Mouse (Mus musculus) CH12.LX (cell line): ENCODE results near the gene Foxred1. TPM values are rescaled to one million over a fixed set of nuclear protein-coding genes. Genes with fewer than 3 reads are reported as not detected.

Source experiments
- DNase-seq: peaks from one replicate; pipeline ENCODE4 v3.0.0-alpha.2; 2013; ENCODE audit errors: extremely low read depth
- H3K27ac ChIP-seq: 2 replicates; pipeline ENCODE4 v1.5.1; 2012; ENCODE audit warnings: low read depth, mild to moderate bottlenecking, control low read depth, moderate library complexity; ENCODE audit not compliant: insufficient read depth
- H3K27me3 ChIP-seq: replicated peaks from 2 replicates; pipeline ENCODE3; 2012; ENCODE audit warnings: inconsistent platforms
- H3K36me3 ChIP-seq, 2 experiments: replicated peaks in 1 of 2; 2 replicates each; pipeline versions ENCODE3 to v1.6.1; 2012; ENCODE audit warnings: inconsistent platforms in 1 of 2, low read length in 1 of 2, mild to moderate bottlenecking in 1 of 2, mixed read lengths in 1 of 2, moderate library complexity in 1 of 2; ENCODE audit not compliant: control insufficient read depth in 1 of 2, insufficient read depth in 1 of 2
- H3K4me1 ChIP-seq, 2 experiments: 2 replicates each; pipeline ENCODE4 v1.6.1; 2012; ENCODE audit warnings: inconsistent platforms in 1 of 2, moderate library complexity in 1 of 2; ENCODE audit not compliant: insufficient read depth in 2 of 2, control insufficient read depth in 1 of 2
- H3K4me2 ChIP-seq: 2 replicates; pipeline ENCODE4 v1.6.1; 2012; ENCODE audit warnings: low read depth, mild to moderate bottlenecking, control low read depth; ENCODE audit not compliant: poor library complexity, insufficient read depth, severe bottlenecking
- H3K4me3 ChIP-seq, 3 experiments: fragments of 150-350 bp in 1 of 3; sonication (generic) in 1 of 3; replicated peaks in 1 of 3; 2 replicates each; pipeline versions ENCODE3 to v1.5.1; 2011 to 2012; ENCODE audit warnings: low read depth in 2 of 3, low read length in 2 of 3, mild to moderate bottlenecking in 2 of 3, moderate library complexity in 2 of 3, control low read depth in 1 of 3, improper control_type of control experiment in 1 of 3, inconsistent platforms in 1 of 3, mixed read lengths in 1 of 3; ENCODE audit not compliant: poor library complexity in 1 of 3
- H3K79me2 ChIP-seq: replicated peaks from 2 replicates; pipeline ENCODE4 v1.6.1; 2012; ENCODE audit warnings: mild to moderate bottlenecking, moderate library complexity; ENCODE audit not compliant: control insufficient read depth, poor library complexity, insufficient read depth, severe bottlenecking; ENCODE audit errors: extremely low read depth
- H3K9ac ChIP-seq: 2 replicates; pipeline ENCODE4 v1.6.1; 2012; ENCODE audit warnings: low read depth, mild to moderate bottlenecking, control low read depth, moderate library complexity; ENCODE audit not compliant: insufficient read depth
- H3K9me3 ChIP-seq: replicated peaks from 2 replicates; pipeline ENCODE3; 2012; ENCODE audit warnings: low read length, inconsistent platforms, mixed read lengths
- BHLHE40 ChIP-seq: IDR thresholded peaks from 2 replicates; pipeline ENCODE4 v1.6.1; 2011; ENCODE audit warnings: mild to moderate bottlenecking, low read depth, low read length, improper control_type of control experiment
- CHD1 ChIP-seq: IDR thresholded peaks from 2 replicates; pipeline ENCODE4 v1.6.1; 2012; ENCODE audit warnings: low read depth, low read length, improper control_type of control experiment, inconsistent platforms
- CHD2 ChIP-seq: IDR thresholded peaks from 2 replicates; pipeline ENCODE4 v1.6.1; 2011; ENCODE audit warnings: low read length, improper control_type of control experiment
- CTCF ChIP-seq, 2 experiments: IDR thresholded peaks in 1 of 2; conservative IDR thresholded peaks in 1 of 2; 2 replicates each; pipeline ENCODE4 v1.5.1; 2011 to 2012; ENCODE audit warnings: low read depth in 2 of 2, low read length in 2 of 2, improper control_type of control experiment in 1 of 2, inconsistent platforms in 1 of 2, mild to moderate bottlenecking in 1 of 2, moderate library complexity in 1 of 2
- E2F4 ChIP-seq: IDR thresholded peaks from 2 replicates; pipeline ENCODE4 v1.6.1; 2011; ENCODE audit warnings: low read depth, low read length, improper control_type of control experiment; ENCODE audit not compliant: insufficient replicate concordance
- ELF1 ChIP-seq: IDR thresholded peaks from 2 replicates; pipeline ENCODE4 v1.6.1; 2014; ENCODE audit warnings: low read depth, mild to moderate bottlenecking, inconsistent platforms, low read length, improper control_type of control experiment
- EP300 ChIP-seq: IDR thresholded peaks from 2 replicates; pipeline ENCODE4 v1.6.1; 2011; ENCODE audit warnings: low read length, improper control_type of control experiment
- ETS1 ChIP-seq: conservative IDR thresholded peaks from 2 replicates; pipeline ENCODE4 v1.6.1; 2012; ENCODE audit warnings: low read depth, mild to moderate bottlenecking, inconsistent platforms, low read length, improper control_type of control experiment, moderate library complexity
- GABPA ChIP-seq: IDR thresholded peaks from 2 replicates; pipeline ENCODE4 v1.6.1; 2012; ENCODE audit warnings: low read depth, low read length, improper control_type of control experiment, inconsistent platforms; ENCODE audit not compliant: insufficient replicate concordance
- HCFC1 ChIP-seq: IDR thresholded peaks from 2 replicates; pipeline ENCODE4 v1.6.1; 2012; ENCODE audit warnings: low read depth, mild to moderate bottlenecking, inconsistent platforms, low read length, improper control_type of control experiment
- IRF4 ChIP-seq: IDR thresholded peaks from 2 replicates; pipeline ENCODE4 v1.6.1; 2014; ENCODE audit warnings: low read depth, mild to moderate bottlenecking, inconsistent platforms, low read length, improper control_type of control experiment
- JUN ChIP-seq: IDR thresholded peaks from 2 replicates; pipeline ENCODE4 v1.6.1; 2011; ENCODE audit warnings: low read depth, mild to moderate bottlenecking, low read length, improper control_type of control experiment, moderate library complexity; ENCODE audit not compliant: insufficient read depth
- JUND ChIP-seq: conservative IDR thresholded peaks from 2 replicates; pipeline ENCODE4 v1.6.1; 2011; ENCODE audit warnings: low read depth, low read length, improper control_type of control experiment
- KAT2A ChIP-seq: IDR thresholded peaks from 2 replicates; pipeline ENCODE4 v1.6.1; 2012; ENCODE audit warnings: low read length, improper control_type of control experiment, inconsistent platforms; ENCODE audit not compliant: insufficient replicate concordance
- MAFK ChIP-seq: IDR thresholded peaks from 2 replicates; pipeline ENCODE4 v1.6.1; 2011; ENCODE audit warnings: low read length, improper control_type of control experiment; ENCODE audit not compliant: insufficient replicate concordance
- MAX ChIP-seq: IDR thresholded peaks from 2 replicates; pipeline ENCODE4 v1.6.1; 2011; ENCODE audit warnings: low read length, improper control_type of control experiment
- MAZ ChIP-seq: IDR thresholded peaks from 2 replicates; pipeline ENCODE4 v1.6.1; 2012; ENCODE audit warnings: low read depth, mild to moderate bottlenecking, inconsistent platforms, low read length, improper control_type of control experiment, moderate library complexity
- MEF2A ChIP-seq: IDR thresholded peaks from 2 replicates; pipeline ENCODE4 v1.6.1; 2014; ENCODE audit warnings: low read depth, mild to moderate bottlenecking, inconsistent platforms, low read length, improper control_type of control experiment, borderline replicate concordance
- MXI1 ChIP-seq: IDR thresholded peaks from 2 replicates; pipeline ENCODE4 v1.6.1; 2011; ENCODE audit warnings: mild to moderate bottlenecking, low read depth, low read length, improper control_type of control experiment
- MYC ChIP-seq: IDR thresholded peaks from 2 replicates; pipeline ENCODE4 v1.6.1; 2011; ENCODE audit warnings: low read depth, mild to moderate bottlenecking, improper control_type of control experiment, low read length
- NELFE ChIP-seq: IDR thresholded peaks from 2 replicates; pipeline ENCODE4 v1.6.1; 2011; ENCODE audit warnings: low read depth, low read length, improper control_type of control experiment
- NRF1 ChIP-seq: IDR thresholded peaks from 2 replicates; pipeline ENCODE4 v1.6.1; 2014; ENCODE audit warnings: low read depth, mild to moderate bottlenecking, inconsistent platforms, low read length, improper control_type of control experiment, moderate library complexity
- PAX5 ChIP-seq: IDR thresholded peaks from 2 replicates; pipeline ENCODE4 v1.6.1; 2012; ENCODE audit warnings: low read length, inconsistent platforms, mixed read lengths
- POLR2A ChIP-seq: IDR thresholded peaks from 2 replicates; pipeline ENCODE4 v1.6.1; 2011; ENCODE audit warnings: low read depth, mild to moderate bottlenecking, improper control_type of control experiment, low read length
- POLR2AphosphoS2 ChIP-seq: IDR thresholded peaks from 2 replicates; pipeline ENCODE4 v1.6.1; 2011; ENCODE audit warnings: low read depth, low read length, improper control_type of control experiment
- RCOR1 ChIP-seq: conservative IDR thresholded peaks from 2 replicates; pipeline ENCODE4 v1.6.1; 2012; ENCODE audit warnings: low read depth, mild to moderate bottlenecking, inconsistent platforms, low read length, improper control_type of control experiment
- SIN3A ChIP-seq: IDR thresholded peaks from 2 replicates; pipeline ENCODE4 v1.6.1; 2012; ENCODE audit warnings: low read length, improper control_type of control experiment, inconsistent platforms
- SMC3 ChIP-seq: IDR thresholded peaks from 2 replicates; pipeline ENCODE4 v1.6.1; 2011; ENCODE audit warnings: low read depth, low read length, improper control_type of control experiment
- TBP ChIP-seq: conservative IDR thresholded peaks from 2 replicates; pipeline ENCODE4 v1.6.1; 2011; ENCODE audit warnings: low read depth, low read length, improper control_type of control experiment
- TCF12 ChIP-seq: IDR thresholded peaks from 2 replicates; pipeline ENCODE4 v1.6.1; 2014; ENCODE audit warnings: low read depth, mild to moderate bottlenecking, inconsistent platforms, low read length, improper control_type of control experiment
- UBTF ChIP-seq: IDR thresholded peaks from 2 replicates; pipeline ENCODE4 v1.6.1; 2012; ENCODE audit warnings: low read depth, mild to moderate bottlenecking, inconsistent platforms, low read length, improper control_type of control experiment, moderate library complexity
- USF1 ChIP-seq: IDR thresholded peaks from 2 replicates; pipeline ENCODE4 v1.6.1; 2014; ENCODE audit warnings: low read depth, mild to moderate bottlenecking, inconsistent platforms, low read length, improper control_type of control experiment
- USF2 ChIP-seq: conservative IDR thresholded peaks from 2 replicates; pipeline ENCODE4 v1.6.1; 2011; ENCODE audit warnings: low read depth, low read length, improper control_type of control experiment
- ZC3H11A ChIP-seq: IDR thresholded peaks from 2 replicates; pipeline ENCODE4 v1.6.1; 2012; ENCODE audit warnings: low read depth, mild to moderate bottlenecking, inconsistent platforms, low read length, improper control_type of control experiment
- ZKSCAN1 ChIP-seq: IDR thresholded peaks from 2 replicates; pipeline ENCODE4 v1.6.1; 2012; ENCODE audit warnings: low read depth, inconsistent platforms, low read length, improper control_type of control experiment, borderline replicate concordance
- ZMIZ1 ChIP-seq: IDR thresholded peaks from 2 replicates; pipeline ENCODE4 v1.6.1; 2012; ENCODE audit warnings: low read depth, mild to moderate bottlenecking, inconsistent platforms, low read length, improper control_type of control experiment
- ZNF384 ChIP-seq: IDR thresholded peaks from 2 replicates; pipeline ENCODE4 v1.6.1; 2012; ENCODE audit warnings: low read depth, low read length, improper control_type of control experiment, inconsistent platforms
- dilution Hi-C: fragments of 300-500 bp; cut with MboI; formaldehyde crosslinking; loops from 2 replicates; pipeline ENCODE4 v1.14.3; 2020; ENCODE audit warnings: low sequenced_read_pairs; ENCODE audit not compliant: extremely low pct_unique_long_range_greater_than_20kb, extremely low pct_ligation_motif_present
- in situ Hi-C: fragments of 300-500 bp; cut with MboI; formaldehyde crosslinking; loops from 3 replicates; pipeline ENCODE4 v1.14.3; 2019; ENCODE audit warnings: low sequenced_read_pairs, low pct_ligation_motif_present, low pct_unique_long_range_greater_than_20kb, mixed read lengths
- polyA plus RNA-seq: library from polyadenylated mRNA; unstranded; fragments of >175 nt; gene quantifications from 2 replicates; pipeline ENCODE4 v1.2.1, GENCODE M21; 2012; ENCODE audit warnings: low read depth; ENCODE audit not compliant: insufficient read length
- total RNA-seq, 2 experiments: library from RNA; depleted of rRNA; stranded (reverse); fragments of 300-350 nt in 1 of 2; fragments of >200 nt in 1 of 2; gene quantifications; 2 replicates each; pipeline ENCODE4 v1.2.3; 2012 to 2014

The Foxred1 gene
- total RNA-seq (2012; rRNA removed) (31.1 and 40.3 TPM in 2 replicates), total RNA-seq (2014; rRNA removed) (69.1 and 70.0 TPM in 2 replicates), polyA plus RNA-seq (40.3 and 42.6 TPM in 2 replicates)

DNA sequence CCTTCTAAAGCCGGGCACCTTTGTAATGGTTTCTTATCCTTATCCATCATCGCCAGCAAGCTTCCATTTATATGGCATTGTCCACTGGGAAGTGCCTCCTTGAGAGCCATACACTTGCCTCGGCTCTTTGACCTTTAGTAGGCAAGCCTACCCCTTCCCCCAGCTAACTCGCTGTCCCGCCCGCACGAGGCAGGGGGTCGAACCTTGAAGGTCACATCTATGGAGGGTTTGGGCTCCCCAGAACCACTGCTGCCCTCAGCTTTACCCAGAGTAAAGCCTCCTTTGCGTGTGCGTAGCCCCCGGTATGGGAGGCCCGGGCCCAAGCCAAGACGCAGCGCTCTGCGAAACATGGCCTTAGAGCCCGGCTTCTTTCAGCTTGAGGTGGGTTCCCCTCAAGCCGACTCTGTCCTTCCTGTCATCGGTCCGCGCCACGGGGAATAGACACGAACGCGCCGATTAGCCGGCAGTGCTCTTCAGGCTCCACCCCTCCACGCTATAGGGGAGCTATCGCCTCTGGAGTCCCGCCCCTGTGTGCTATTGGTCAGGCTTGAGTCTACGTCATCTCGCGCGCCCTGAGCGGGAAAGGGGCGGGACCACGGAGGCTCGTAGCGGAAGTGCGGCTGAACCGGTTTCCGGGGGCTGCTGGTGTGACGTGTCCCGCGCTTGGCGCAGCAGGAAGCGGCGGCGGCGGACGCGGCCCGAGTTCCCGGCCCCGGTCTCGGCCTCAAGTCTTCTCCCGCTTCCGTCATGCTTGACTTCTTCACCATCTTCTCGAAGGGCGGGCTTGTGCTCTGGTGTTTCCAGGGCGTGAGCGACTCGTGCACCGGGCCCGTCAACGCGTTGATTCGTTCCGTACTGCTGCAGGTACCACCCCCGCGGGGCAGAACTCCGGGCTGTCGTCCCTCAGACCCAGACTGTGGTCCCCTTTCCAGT is at the start of gene Foxred1:
Gene Foxred1, minus strand, starts transcription at position 514 of the 933 bp plus-strand sequence.
- DNase-seq, result peak; percentile 99
- no peaks in the 10 kb centered on the region for H3K27me3 ChIP-seq
- H3K9me3 ChIP-seq, result peaks cover 8% of the 10 kb centered on the region
- peaks cover 5 to 24% of the 10 kb centered on the region in 2 experiments; a peak in 3 of 4 replicates for H3K4me1 ChIP-seq
- H3K9ac ChIP-seq, result peak within 1 kb of the TSS; percentile 97
- H3K4me3 ChIP-seq, result peak within 1 kb of the TSS; percentile 95 to 99 (median 96)
- H3K4me2 ChIP-seq, result peak within 1 kb of the TSS; percentile 93
- in situ Hi-C loops (no loop called here), dilution Hi-C loops (no loop called here)
- H3K79me2 ChIP-seq, result peaks cover 23% of the 10 kb centered on the region
- H3K27ac ChIP-seq, result peak within 1 kb of the TSS; percentile 54
- H3K36me3 ChIP-seq, result peaks cover 62 to 78% of the 10 kb centered on the region in 2 experiments
- TF ChIP-seq CHD1 (peak; percentile 76; the same call in 1 of the 2 replicates), UBTF (peak; percentile 37; the same call in 1 of the 2 replicates), SMC3 (no peak), KAT2A (peak; percentile 85), EP300 (no peak), USF2 (no peak), GABPA (peak; percentile 20; the same call in 1 of the 2 replicates), E2F4 (peak; percentile 94), RCOR1 (peak; percentile 54; the same call in 1 of the 2 replicates), ZKSCAN1 (no peak), ELF1 (peak; percentile 96), MEF2A (peak; percentile 59; the same call in 1 of the 2 replicates), IRF4 (peak; percentile 84), ETS1 (peak; percentile 48; the same call in 1 of the 2 replicates), HCFC1 (peak; percentile 94), TBP (peak; percentile 79; the same call in 1 of the 2 replicates), NELFE (peak; percentile 92), JUND (no peak), MAFK (no peak), JUN (no peak), BHLHE40 (peak; percentile 49; the same call in 1 of the 2 replicates), CHD2 (peak; percentile 96), POLR2AphosphoS2 (peak; percentile 90; the same call in 1 of the 2 replicates), POLR2A (peak; percentile 97), SIN3A (peak; percentile 63), MXI1 (peak; percentile 67), MAZ (peak; percentile 98), PAX5 (no peak), MAX (0 out of 2 replicates have a peak, but pooled peaks have one; percentile 34), USF1 (no peak), MYC (peak; percentile 14), ZC3H11A (no peak), TCF12 (peak; percentile 81), ZNF384 (peak; percentile 11; the same call in 1 of the 2 replicates), CTCF (conservative IDR thresholded peaks at IDR 0.05 in 1 of 2, IDR thresholded peaks at IDR 0.05 in 1 of 2; ENCODE audit: low read depth in 2 of 2, low read length in 2 of 2) (no peak), NRF1 (peak; percentile 46; the same call in 1 of the 2 replicates), ZMIZ1 (peak; percentile 86)
